In the genomic region with DNA sequence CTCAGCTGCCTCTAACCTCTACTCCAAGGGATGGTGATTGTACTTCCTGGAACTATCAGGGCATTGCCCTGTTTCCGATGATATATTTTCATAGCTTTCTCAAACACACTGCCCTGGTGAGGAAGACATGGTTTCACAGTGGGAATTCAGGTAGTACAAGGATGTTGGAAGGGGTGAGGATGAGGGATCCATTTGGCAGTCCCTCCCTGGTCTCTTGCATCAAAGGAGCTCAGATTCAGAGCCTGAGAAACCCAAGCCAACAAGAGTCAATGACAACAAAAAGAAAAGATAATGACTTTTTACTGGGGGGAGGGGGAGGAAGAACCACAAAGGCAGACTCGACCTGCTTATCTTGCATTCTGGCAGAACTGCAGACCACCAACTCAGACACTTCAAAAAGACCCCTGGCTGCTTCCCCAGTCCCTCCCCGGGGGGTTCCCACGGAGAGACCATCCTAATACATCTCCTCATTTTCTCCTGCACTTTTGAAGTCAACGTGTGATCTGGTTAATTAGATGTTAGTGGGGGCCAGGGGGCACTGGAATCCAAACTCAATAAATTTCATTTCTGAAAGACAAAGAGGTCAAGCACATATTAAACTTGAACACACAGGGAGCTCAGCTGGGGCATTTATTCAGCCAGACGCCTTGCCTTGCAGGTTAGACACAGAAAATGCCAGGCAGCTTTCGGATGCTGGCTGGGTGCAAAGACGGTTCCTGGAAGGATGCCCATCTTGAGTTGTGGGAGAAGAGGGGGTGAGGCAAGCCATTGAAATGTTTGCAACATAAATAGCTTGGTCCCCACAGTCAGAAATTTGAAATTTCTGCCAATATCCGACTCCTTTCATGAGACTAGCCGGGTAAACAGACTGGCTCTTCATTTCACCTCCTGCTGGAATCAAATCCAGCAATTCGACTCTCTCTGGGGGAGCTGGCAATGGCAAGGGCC, we compare ENCODE assay signal across 10 mouse cellular contexts.
DNase-seq lines count a peak whose midpoint lies in the region.
"Had no signal": no experiment of that assay in that cellular context is flagged by ENCODE, and none has a peak within 500 bp of the region (broad histone marks: within the 10 kb centered on the region; RNA-seq: fewer than 3 reads in every experiment).

No protein-coding gene starts in this region.

- intact Hi-C loops in gastrocnemius, postnatal 36 days (cut with DNase I), result no loop called here

- peak; percentile 13 to 21 for DNase-seq in cerebellum, postnatal 25 days
- no peak for DNase-seq in cerebellum, adult 11-12 months
- DNase-seq in lung, postnatal 10 days, result peak; percentile 31
- no peak for DNase-seq in lung, postnatal 36 days
- DNase-seq in layer of hippocampus, adult 18-20 months (ENCODE audit: low spot score in 2 of 2), result peak; percentile 47 to 71
- peak; percentile 67 to 74 for DNase-seq in right cerebral cortex, postnatal 10 days (ENCODE audit: low spot score in 2 of 2)
- no peak for DNase-seq in liver
- DNase-seq in gastrocnemius, postnatal 36 days, result no peak
- DNase-seq: kidney, postnatal 10 days; lung, adult 2 months had no signal

Comparison
In these comparisons a context has a peak if more than half of its experiments do, and no peak if none do; other contexts are left out.
1. DNase-seq: peak in cerebellum, postnatal 25 days (2 of 2), lung, postnatal 10 days (single experiment), layer of hippocampus, adult 18-20 months (2 of 2) and right cerebral cortex, postnatal 10 days (2 of 2); none in cerebellum, adult 11-12 months (single experiment), lung, postnatal 36 days (single experiment), liver (single experiment) and gastrocnemius, postnatal 36 days (0 of 2).